Mouse (Mus musculus): Measurements from ENCODE around the gene Dennd2a.
"Not testable (repeated sequence)": the region's sequence is repeated elsewhere in the genome, so short reads cannot be mapped to it uniquely, and the experiment has no call there.

The Dennd2a gene

DNA sequence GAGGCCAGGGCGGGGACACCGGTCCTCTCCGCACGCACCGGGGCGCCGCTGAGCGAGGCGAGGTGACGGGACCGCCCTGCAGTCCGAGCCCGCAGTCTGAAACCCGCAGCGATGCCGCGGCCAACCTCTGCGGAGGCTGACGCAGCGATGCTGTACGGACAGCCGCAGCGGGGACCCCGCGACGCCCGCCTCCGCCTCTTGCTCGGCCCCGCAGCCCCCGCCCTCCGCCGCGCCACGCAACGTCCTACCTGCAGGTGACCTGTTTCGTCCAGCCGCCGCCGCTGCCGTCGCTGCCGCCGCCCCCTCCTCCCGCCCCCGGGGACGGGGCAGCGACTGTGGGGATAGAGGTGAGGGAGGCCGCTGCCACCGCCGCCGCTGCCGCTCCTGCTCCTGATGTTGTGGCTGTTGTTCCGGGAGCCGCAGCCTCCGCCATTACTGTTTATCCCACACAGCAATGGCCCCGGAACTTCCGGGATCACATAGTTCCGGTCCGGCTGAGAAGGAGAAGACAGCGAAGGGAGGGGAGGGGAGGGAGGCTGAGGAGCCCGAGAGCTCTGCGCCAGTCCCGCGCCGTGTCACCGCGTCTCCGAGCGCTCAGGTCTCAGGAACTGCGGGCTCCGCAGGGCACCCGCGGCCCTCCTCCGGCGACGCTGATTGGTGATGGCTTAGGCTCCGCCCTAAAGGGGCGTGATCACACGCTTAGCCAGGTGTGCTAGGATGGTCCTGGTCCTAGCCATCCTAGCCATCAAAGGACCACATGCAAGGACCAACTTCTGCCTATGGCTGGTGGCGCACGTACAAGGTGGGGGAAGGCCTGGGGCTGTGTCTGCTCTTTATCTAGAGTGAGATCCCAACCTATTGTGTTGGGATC, 137.6 kb downstream of the Dennd2a start, which contains the start of gene Mkrn1:
Gene Mkrn1 (minus strand): TSS at position 612 of the 871 bp plus-strand sequence.
- DNase-seq (ENCODE audit: low spot score in 2 of 2): peak; percentile 75 to 81

DNA sequence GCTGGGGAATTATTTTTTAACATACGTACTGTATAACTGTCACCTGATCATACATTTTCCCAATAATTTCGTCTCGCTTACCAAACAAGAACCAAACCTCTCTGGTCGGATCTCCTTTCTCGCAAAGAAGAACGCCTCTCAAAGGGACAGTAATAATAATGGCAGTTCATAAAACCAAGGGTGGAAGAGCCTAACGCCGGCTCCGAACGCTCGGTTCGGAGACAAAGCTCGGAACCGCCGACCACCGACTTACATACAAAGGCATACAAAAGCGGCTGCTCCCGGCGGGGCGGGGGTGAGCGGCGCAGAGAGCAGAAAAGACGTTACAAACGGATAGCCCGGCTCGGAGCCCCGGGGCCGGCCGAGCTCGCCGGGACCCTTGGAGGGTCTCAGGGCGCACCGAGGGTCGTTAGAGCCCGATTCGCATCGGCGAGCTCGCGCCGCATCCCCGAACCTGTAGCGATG, 138.2 kb downstream of the Dennd2a start:
- peak; percentile 37 to 46 for DNase-seq (ENCODE audit: low spot score in 2 of 2)

DNA sequence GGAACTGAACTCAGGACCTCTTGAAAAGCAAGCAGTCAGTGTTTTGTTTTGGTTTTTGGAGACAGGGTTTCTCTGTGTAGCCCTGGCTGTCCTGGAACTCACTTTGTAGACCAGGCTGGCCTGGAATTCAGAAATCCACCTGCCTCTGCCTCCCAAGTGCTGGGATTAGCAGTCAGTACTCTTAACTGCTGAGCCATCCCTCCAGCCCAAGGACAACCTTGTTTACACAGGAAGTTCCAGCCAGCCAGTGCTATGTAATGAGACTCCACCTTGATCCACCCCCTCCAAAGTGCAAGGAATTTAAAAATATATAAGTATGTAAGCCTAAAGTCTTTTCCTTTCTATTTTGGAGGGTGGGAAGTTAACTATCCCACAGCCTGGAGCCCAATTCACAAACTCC, 141.0 kb downstream of the Dennd2a start:
- DNase-seq (ENCODE audit: low spot score in 2 of 2): not testable (repeated sequence)

DNA sequence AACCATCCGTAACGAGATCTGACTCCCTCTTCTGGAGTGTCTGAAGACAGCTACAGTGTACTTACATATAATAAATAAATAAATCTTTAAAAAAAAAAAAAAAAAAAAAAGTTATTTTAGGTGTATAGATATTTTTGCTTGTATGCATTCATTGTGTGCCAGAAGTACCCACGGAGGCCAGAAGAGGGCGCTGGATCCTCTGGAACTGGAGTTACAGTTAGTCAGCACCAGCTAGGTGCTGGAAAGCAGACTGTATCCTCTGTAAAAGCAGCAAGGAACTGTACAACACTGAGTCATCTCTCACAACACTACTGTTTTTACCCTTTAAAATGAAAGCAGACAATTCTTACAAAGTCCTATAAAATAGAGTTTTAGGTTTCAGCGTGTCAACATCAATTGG, 141.9 kb downstream of the Dennd2a start:
- DNase-seq (ENCODE audit: low spot score in 2 of 2): peak; percentile 84 to 85

DNA sequence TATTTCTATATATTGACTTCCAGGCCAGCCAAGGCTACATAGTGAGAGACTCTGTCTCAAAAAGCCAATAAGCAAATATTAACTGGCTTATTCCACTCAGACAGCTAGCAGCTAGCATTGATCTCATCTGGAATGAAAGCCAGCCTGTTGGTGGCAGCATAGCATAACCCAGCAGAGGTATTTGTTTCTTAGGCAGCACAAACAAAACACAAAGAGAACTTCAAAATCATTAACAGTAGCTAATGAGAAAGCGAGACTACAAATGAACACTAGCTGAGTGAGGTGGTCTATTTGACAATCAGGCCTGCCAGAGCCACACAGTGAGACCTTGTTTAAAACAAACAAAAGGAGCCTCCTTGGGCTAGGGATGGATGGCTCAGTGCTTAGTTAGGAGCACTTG, 143.6 kb downstream of the Dennd2a start:
- peak; percentile 27 to 44 for DNase-seq (ENCODE audit: low spot score in 2 of 2)
